Mouse (Mus musculus) small intestine, adult 2 months (tissue): Measurements from ENCODE around the gene Csf1.

ENCODE experiments used
- CTCF ChIP-seq: fragments of 200-500 bp; IDR thresholded peaks from 2 replicates; pipeline ENCODE4 v1.5.1; 2012; ENCODE audit warnings: low read depth, mild to moderate bottlenecking, control low read depth, inconsistent platforms, low read length, moderate library complexity, mixed read lengths; ENCODE audit not compliant: insufficient replicate concordance, insufficient read length; ENCODE audit errors: extremely low read depth
- POLR2A ChIP-seq: fragments of 200-500 bp; IDR thresholded peaks from 2 replicates; pipeline ENCODE4 v1.6.1; 2012; ENCODE audit warnings: low read depth, mild to moderate bottlenecking, control low read depth, inconsistent platforms, low read length, moderate library complexity

GRCm38 (mm10) chr3:107742071-107742710 is 18.1 kb downstream of the Csf1 start:
- no peak for TF ChIP-seq CTCF
- TF ChIP-seq POLR2A = no peak
